Mouse (Mus musculus) heart, embryonic 15.5 days (tissue): ENCODE measurements around the gene Tab3. TPM values are rescaled to one million over a fixed set of nuclear protein-coding genes. Genes with fewer than 3 reads are reported as not detected.

Source experiments
- ATAC-seq: fragments of 200-750 bp; cut with Nextera tagmentation; replicated peaks from 2 replicates; pipeline ENCODE4 v1.8.0; 2017; ENCODE audit warnings: low read depth, moderate TSS enrichment; ENCODE audit not compliant: insufficient number of reproducible peaks, insufficient read depth, low FRiP score
- H3K27ac ChIP-seq: fragments of 300-500 bp; sonication (generic); 2 replicates; pipeline ENCODE4 v1.5.1; 2015; ENCODE audit warnings: mild to moderate bottlenecking, inconsistent platforms
- H3K27me3 ChIP-seq: fragments of 300-500 bp; sonication (generic); 2 replicates; pipeline ENCODE4 v1.6.1; 2015; ENCODE audit warnings: inconsistent platforms
- H3K36me3 ChIP-seq: fragments of 300-500 bp; sonication (generic); 2 replicates; pipeline ENCODE4 v1.6.1; 2015; ENCODE audit warnings: mild to moderate bottlenecking, inconsistent platforms
- H3K4me1 ChIP-seq: fragments of 300-500 bp; sonication (generic); replicated peaks from 2 replicates; pipeline ENCODE4 v1.6.1; 2015; ENCODE audit warnings: inconsistent platforms
- H3K4me2 ChIP-seq: fragments of 300-500 bp; sonication (generic); 2 replicates; pipeline ENCODE4 v1.6.1; 2015; ENCODE audit warnings: inconsistent platforms, mild to moderate bottlenecking, moderate library complexity
- H3K4me3 ChIP-seq: fragments of 300-500 bp; sonication (generic); 2 replicates; pipeline ENCODE4 v1.5.1; 2015; ENCODE audit warnings: mild to moderate bottlenecking, inconsistent platforms
- H3K9ac ChIP-seq: fragments of 300-500 bp; sonication (generic); 2 replicates; pipeline ENCODE4 v1.6.1; 2015; ENCODE audit warnings: mild to moderate bottlenecking, inconsistent platforms
- H3K9me3 ChIP-seq: fragments of 300-500 bp; sonication (generic); replicated peaks from 2 replicates; pipeline ENCODE4 v1.6.1; 2016; ENCODE audit warnings: inconsistent platforms
- WGBS: fragments of 180-500 bp; shearing (Covaris S2); methylation state at CpG from one replicate; pipeline ENCODE4 v1.1.7; 2015; ENCODE audit warnings: mixed read lengths; 5-methylcytosine and 5-hydroxymethylcytosine counted together
- microRNA-seq: library from miRNA; unstranded; fragments of <30 nt; microRNA quantifications from one replicate; pipeline ENCODE4, GENCODE M21; 2016
- polyA plus RNA-seq: library from polyadenylated mRNA; unstranded; fragments of >200 nt; fragmentation: Nextera tagmentation; extraction: Ambion mirVana; gene quantifications from 2 replicates; pipeline ENCODE4 v1.2.1, GENCODE M21; 2015

The Tab3 gene
- polyA plus RNA-seq, 1 experiment from 2014 or later = 3.5 TPM

DNA sequence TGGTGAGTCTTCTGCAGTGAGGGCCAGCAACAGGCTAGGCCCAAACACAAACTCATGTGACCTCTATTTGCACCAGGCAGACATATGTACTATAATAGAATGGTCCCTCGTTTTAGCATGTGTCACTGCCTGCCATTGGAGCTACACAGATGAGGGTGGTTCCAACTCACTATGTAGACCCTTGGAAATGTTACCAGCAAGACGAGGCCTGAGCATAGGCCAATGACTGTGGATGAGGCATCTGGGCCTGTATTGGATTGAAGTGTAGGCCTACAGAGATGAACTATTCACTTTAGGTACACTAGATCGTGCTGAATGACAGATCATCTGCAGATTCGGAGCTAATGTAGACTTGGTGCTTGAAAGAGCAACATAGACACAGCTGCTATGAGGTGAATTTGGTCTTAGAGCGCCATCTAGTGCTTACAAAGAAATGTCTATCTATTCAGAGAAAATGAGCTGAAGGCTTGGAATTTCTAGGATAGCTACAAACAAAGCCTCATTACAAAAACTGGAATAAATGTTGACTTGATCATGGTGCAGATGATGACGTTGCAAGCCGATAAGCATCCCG is 72.5 kb downstream of the Tab3 start:
- WGBS = 26% methylated on average over 8 of the region's 8 CpGs
- Histone ChIP-seq H3K9ac (no peak overlapping the region), H3K4me2 (no peak overlapping the region), H3K36me3 (no peaks in the 10 kb centered on the region), H3K9me3 (no peaks in the 10 kb centered on the region), H3K27ac (no peak overlapping the region), H3K27me3 (no peaks in the 10 kb centered on the region), H3K4me3 (no peak overlapping the region), H3K4me1 (no peaks in the 10 kb centered on the region)
- ATAC-seq = no peak

DNA sequence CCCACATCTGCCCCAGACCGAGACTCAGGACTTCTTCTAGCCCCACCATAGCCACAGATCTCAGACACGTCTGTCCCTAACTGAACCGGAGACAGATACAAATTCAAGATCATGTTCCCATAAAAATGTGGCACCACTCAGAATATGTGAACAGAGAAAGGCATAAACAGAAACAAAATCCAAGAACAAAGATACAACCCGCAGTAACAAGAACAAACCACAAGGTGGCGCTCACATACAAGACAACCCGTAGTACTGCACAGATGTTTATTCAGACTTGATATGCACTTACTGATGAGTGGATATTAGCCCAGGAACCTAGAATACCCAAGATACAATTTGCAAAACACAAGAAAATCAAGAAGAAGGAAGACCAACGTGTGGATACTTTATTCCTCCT is 103.0 kb downstream of the Tab3 start:
- Histone ChIP-seq H3K9me3 (no peaks in the 10 kb centered on the region), H3K9ac (no peak overlapping the region), H3K4me3 (no peak overlapping the region), H3K27ac (no peak overlapping the region), H3K36me3 (no peaks in the 10 kb centered on the region), H3K27me3 (no peaks in the 10 kb centered on the region), H3K4me2 (no peak overlapping the region), H3K4me1 (no peaks in the 10 kb centered on the region)
- ATAC-seq = no peak
- 15% methylated on average over 7 of the region's 7 CpGs for WGBS

DNA sequence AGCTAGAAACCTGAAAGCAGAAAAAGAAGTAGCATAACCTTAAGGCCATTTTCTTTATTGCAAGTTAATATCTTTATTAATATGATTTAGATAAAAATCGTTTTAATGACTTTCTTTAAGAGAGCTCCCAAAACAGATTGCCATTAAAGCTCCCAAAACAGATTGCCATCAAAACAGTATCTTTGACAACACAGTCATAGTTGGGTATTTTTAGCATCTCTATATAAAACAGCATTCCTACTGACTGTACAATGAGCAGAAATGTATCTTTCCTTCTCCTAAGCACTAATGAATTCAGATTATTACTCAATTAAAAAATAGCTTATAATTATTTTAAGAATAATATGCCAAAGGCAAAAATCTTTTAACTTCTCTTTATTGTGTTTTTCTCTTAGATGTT is 108.3 kb downstream of the Tab3 start:
- no peak for ATAC-seq
- Histone ChIP-seq H3K36me3 (no peaks in the 10 kb centered on the region), H3K27ac (no peak overlapping the region), H3K9ac (no peak overlapping the region), H3K4me1 (no peaks in the 10 kb centered on the region), H3K27me3 (no peaks in the 10 kb centered on the region), H3K4me2 (no peak overlapping the region), H3K9me3 (no peaks in the 10 kb centered on the region), H3K4me3 (no peak overlapping the region)
- 33% methylated on average over 1 of the region's 1 CpGs for WGBS

DNA sequence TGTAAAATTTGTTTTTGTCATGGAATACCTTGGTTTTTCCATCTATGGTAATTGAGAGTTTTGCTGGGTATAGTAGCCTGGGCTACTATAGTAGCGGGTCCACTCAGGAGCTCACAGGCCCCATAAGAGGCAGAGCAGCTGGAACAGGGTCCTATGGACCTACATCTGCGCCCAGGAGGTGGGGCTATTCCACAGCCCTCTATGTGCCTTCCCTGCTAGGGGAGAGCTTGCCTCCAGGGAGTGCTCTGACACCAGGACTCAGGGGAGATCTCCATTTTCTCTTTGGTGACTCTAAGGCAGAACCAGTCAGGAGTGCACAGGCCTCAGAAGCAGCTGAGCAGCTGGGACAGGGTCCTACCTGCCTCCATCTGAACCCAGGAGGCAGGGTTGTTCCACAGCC is 109.9 kb downstream of the Tab3 start:
- WGBS = 48% methylated on average over 2 of the region's 2 CpGs
- no peak for ATAC-seq
- H3K4me1 ChIP-seq = no peaks in the 10 kb centered on the region

More for the DNA sequence above, 109.9 kb downstream of the Tab3 start:
- Histone ChIP-seq H3K36me3 (no peaks in the 10 kb centered on the region), H3K4me3 (no peak overlapping the region), H3K27me3 (no peaks in the 10 kb centered on the region), H3K27ac (no peak overlapping the region), H3K9me3 (no peaks in the 10 kb centered on the region), H3K4me2 (no peak overlapping the region), H3K9ac (no peak overlapping the region)

Small RNA genes lying within 50 kb of the gene (microRNA-seq; reads per million reads assigned to microRNA genes)
- gene Gm44378 = not detected

Other genes with a start within 250 kb of the Tab3 start
- 22.3 and 22.6 TPM in 2 replicates for gene Gk, start 202.8 kb downstream of the Tab3 start, polyA plus RNA-seq